Mouse (Mus musculus) spleen, adult 2 months (tissue): Measurements from ENCODE around the gene Mafk.

ENCODE experiments used
- CTCF ChIP-seq: fragments of 200-500 bp; IDR thresholded peaks from 2 replicates; pipeline ENCODE4 v1.5.1; 2011; ENCODE audit warnings: mild to moderate bottlenecking, inconsistent platforms; ENCODE audit not compliant: insufficient read depth, insufficient read length, insufficient replicate concordance; ENCODE audit errors: extremely low read depth
- POLR2A ChIP-seq: fragments of 200-500 bp; IDR thresholded peaks from 2 replicates; pipeline ENCODE4 v1.6.1; 2011; ENCODE audit warnings: low read depth, low read length, inconsistent platforms

DNA sequence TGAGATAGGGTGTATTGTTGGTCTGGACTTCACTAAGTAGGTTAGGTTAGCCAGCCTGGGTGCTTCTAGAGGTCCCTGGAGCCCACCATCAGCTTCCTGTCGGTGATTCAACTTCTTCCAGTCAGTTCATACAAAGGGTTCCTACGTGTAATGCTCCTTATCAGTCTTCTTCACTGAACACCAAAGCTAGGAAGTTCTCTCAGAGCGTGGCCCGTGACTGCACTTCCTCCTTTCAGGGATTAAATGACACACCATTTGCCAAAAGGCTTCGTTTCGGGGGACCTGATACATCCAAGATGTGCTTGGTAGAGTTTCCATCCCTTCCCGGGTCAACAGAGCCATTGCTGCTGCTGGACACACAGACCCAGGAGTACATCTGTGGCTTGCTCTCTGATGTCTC lies 40.8 kb downstream of the Mafk start:
- TF ChIP-seq CTCF (no peak), POLR2A (no peak)
